Mouse (Mus musculus) megakaryocyte progenitor cell, adult 5-6 weeks (primary cell): ENCODE data around the gene Ghitm. TPM values are rescaled to one million over a fixed set of nuclear protein-coding genes. Genes with fewer than 3 reads are reported as not detected.
"Not testable (repeated sequence)": the region's sequence is repeated elsewhere in the genome, so short reads cannot be mapped to it uniquely, and the experiment has no call there.

Experiments
- ATAC-seq: replicated peaks from 2 replicates; pipeline ENCODE4 v1.8.0; 2016; ENCODE audit warnings: mild to moderate bottlenecking, moderate TSS enrichment, inconsistent platforms; ENCODE audit not compliant: poor library complexity
- total RNA-seq, 2 experiments: library from RNA; stranded (forward) in 1 of 2; stranded (reverse) in 1 of 2; fragments of 157-497, 149-512 nt in 1 of 2; fragments of 200-1000 nt in 1 of 2; gene quantifications; 2 replicates each; pipeline versions ENCODE4 v1.2.3 to v1.2.4; 2015 to 2017

The Ghitm gene
- 106 and 118 TPM in 2 replicates for total RNA-seq (2015)
- 124 and 128 TPM in 2 replicates for total RNA-seq (2017)

DNA sequence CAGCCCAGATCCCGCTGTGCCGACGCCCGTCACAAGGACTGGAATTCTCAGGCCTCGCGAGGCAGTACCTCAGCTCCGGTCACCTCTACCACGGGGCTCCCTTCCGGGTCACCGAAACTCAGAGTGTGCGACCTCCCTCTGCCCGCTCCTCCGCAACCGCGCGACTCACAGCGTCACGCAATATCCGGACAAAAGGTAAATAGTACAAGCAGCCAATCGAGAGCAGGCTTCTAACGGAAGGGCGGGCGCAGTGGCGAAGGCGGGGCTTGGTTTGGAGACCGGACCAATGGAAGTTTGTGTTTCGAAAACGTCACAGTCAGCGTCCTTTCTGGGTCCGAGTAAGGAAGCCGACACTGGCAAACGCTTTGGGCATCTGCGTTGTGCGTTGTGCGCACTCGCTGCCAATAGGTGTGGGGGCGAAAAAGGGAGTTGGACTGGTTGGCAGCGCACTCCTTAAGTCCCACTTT lies at the start of gene Ghitm:
TSS of gene Ghitm (minus strand) at position 146 of the 467 bp plus-strand sequence.
- ATAC-seq: peak; percentile 96

DNA sequence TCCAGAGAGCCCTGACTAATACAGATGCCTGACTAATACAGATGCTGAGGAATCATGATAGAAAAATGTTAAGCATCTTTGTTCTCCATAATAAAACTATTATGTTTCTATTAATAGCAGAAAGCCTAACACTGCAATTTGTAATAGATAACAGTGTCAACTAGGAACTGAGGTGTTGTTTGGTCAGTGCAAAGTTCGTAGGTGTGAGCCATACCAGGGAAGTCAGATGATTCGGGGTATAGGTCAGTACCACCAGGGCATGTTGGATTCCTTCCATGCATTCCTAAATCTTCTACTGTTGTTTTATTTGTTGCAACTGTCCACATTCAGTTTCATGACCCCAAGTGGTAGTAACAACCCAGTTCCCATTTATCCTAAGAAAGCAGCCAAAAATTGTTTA lies 49.8 kb upstream of the Ghitm start:
- ATAC-seq: no peak

DNA sequence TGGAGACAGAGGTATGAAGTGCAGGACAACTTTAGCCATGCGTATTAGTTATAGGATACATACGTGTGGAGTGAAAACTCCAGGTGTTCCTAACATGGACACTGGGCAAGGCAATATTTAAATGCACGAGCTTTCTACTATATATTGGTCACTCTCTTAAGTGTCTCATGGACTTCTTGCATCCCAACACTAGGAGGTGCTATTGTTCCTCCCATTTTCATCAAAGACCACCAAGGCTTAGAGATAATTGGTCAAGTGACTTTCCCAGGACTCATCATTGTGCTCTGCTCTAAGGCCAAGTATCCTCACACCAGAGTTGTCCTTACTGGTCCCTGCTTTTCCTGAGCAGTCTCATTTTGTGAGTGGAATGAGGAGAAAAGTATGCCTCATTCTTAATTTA lies 39.4 kb upstream of the Ghitm start:
- ATAC-seq: peak; percentile 73

DNA sequence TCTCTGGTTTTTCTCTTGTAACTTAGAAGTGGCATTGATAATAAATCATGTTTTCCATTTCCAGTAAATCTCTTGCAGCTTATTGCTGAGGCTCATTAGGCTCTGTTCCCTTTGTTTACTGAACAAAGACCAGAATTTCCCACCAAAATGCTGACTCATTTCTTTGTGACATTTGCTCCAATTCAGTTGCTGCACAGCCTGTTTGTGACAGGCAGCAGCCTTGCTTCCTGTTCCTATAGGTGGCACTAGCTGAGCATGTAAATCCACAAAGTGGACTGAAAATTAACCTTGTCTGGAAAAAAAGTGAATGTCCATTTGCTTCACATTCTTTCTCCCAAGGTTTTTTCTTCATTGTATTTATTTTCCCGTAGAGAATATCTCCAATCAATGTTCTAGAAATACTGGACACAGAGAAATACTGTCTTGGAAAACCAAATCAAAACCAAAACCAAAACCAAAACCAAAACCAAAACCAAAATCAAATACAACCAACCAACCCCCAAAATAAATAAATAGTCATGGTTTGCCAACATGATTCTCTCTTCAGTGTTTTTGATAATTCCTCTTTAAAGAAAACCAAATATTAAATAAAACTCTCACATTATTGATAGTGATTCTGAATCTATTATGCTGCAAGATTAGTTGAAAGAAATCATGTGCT lies 30.3 kb upstream of the Ghitm start:
- peak; percentile 85 for ATAC-seq

DNA sequence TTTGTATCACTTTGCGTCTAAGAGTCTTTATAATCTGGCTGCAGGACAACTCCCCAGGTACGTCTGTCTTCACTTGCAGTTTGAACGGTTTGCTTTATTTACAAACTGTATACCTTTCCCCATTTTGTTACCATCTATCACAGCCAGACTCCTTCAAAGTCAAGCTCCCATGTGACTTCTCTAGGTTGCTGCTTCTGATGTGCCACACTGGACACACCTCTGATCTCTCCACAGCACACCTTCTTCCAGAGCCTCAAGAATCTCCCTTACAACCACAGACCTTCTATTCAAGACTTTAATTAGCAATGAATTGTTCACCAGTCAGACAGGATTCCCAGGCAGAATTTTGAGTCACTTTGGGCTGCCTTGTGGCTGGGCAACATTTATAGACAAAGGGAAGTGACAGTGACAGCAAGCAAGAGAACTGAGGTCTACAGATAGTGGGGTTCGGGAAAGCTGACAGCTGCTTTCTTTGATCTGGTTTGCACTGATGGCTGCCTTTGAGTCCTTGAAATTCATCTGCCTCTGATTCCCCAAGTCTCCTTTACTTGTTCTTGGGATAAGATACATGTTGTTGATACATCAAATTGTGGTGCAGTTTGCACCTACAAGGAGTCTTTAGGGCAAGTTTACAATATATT lies 29.4 kb upstream of the Ghitm start:
- peak; percentile 31 for ATAC-seq

DNA sequence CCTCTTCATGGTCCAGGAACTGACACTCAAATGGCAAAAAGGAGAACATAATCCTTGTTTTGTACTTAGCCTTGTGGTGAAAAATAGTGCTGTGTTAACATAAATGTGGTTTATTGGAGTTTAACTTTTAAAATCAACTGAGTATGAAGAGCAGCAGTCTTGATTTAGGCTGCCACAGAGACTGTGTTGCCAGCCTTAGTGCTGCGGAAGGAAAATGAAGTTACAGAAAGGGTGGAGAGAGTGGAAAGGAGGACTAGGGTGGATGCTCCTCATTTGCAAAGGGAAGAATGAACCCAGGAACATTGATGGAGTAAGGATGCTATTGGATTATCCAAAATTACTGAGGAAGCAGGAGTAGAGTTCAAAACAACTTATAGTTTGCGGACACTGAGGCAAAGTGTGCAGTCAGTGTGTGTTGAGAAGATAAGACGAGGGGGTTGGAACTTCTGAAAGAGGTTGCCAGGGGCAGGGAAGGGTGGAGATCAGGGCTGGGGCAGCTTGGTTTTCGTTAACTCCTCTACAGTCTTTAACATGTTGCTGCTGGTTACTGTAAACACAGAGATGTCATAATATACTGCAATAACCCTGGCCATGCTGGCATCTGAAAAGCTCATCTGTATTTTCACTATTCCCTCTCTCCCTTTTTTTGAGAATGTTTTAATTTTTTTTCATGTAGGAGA lies 28.3 kb upstream of the Ghitm start:
- peak; percentile 92 for ATAC-seq

DNA sequence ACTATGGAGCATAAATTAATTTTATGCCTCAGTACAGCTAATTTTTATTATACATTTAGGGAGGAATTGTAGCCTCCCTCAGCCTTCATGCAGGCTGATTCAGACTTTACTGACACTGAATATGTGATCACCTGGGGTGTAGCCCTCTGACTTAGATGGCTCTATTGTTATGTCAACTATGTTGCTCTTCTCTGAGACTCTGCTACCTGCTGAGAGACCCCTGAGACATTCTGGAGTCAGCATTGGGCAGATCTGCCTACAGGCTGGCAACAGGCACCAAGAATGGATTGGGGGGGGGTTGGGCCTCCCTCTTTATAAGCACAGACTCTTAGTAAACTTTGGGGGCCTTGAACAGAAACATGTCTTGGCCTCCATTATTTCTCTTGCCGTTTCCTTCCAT lies 19.3 kb upstream of the Ghitm start:
- no peak for ATAC-seq

DNA sequence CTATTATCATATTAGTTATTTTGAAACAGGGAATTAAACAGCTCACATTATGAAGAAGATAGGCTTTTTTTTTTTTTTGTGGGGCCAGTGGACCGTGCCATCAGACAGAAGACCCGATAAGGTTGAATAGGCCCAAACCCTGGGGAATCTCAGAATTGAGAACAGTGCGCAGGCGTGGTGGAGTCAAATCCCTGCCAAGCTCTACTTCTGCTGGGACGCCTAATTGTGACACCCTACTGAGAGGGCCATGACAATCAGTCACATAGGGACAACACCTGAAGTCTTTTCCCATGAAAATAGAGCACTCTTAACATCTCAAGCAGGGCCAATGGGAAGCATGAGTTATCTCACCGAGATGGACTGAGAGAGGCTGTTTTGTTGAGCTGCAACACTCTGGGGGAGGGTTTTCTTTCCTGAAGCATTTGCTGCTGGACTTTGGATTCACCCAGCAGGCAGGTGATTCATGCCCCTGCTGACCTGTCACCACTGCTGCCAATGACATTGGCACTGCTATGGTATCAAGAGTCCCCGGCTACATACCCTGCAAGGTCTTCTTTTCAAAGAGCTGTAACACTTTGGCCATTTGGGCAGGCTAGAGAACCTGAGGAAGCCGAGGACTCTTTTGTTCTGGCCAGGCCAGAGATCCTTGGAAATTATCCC lies 4.1 kb upstream of the Ghitm start:
- no peak for ATAC-seq

DNA sequence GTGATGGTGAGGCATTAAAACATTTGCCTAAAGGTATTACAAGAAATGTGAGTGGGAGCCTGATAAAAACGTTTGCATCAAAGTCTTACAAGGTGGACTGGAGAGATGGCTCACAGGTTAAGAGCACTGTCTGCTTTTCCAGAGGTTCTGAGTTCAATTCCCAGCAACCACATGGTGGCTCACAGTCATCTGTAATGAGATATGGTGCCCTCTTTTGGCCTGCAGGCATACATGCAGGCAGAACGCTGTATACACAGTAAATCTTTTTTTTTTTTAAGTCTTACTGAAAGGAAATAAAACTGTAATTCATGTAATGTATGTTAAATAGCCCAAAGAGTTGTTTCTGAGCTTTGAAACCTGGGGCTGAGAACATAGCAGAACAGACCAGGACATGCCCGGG lies 2.5 kb upstream of the Ghitm start:
- not testable (repeated sequence) for ATAC-seq

DNA sequence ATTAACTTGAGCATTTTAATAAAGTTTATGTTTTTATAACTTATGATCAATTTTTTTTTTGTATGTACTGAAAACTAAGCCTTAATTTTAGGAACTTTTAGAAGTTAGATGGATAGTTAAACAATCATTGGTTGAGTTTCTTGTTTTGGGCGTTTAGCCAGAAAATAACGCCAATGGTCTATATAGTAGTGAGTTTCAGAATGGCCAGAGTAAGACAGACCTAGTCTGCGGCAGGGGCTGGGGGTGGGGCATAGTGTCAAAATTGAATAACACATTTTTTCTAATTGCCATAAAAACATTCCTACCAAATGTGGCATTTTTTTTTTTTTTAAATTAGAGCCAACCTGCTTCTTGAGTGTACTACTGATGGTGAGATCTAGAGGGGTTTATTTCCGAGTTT lies 1.0 kb upstream of the Ghitm start:
- no peak for ATAC-seq

DNA sequence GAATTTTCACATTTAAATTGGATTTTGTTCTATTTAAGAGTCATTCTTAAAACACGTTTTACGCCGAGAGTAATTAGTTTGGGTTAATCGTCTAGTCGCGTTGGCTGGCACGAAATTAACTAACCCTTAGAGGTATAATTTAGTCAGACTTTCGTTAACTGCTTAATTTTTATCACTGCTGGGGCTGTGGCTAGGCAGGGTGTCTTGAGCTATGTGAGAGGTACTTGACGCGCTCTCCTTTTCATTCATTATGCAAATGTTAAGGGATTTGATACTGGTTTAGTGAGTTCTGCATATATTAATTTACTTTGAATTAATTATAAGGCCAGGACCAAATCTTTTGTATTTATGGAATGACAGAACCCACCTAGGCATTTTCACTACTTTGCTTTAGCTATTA lies 599 bp upstream of the Ghitm start:
- ATAC-seq: 0 out of 2 replicates have a peak, but pooled peaks have one; percentile 5

DNA sequence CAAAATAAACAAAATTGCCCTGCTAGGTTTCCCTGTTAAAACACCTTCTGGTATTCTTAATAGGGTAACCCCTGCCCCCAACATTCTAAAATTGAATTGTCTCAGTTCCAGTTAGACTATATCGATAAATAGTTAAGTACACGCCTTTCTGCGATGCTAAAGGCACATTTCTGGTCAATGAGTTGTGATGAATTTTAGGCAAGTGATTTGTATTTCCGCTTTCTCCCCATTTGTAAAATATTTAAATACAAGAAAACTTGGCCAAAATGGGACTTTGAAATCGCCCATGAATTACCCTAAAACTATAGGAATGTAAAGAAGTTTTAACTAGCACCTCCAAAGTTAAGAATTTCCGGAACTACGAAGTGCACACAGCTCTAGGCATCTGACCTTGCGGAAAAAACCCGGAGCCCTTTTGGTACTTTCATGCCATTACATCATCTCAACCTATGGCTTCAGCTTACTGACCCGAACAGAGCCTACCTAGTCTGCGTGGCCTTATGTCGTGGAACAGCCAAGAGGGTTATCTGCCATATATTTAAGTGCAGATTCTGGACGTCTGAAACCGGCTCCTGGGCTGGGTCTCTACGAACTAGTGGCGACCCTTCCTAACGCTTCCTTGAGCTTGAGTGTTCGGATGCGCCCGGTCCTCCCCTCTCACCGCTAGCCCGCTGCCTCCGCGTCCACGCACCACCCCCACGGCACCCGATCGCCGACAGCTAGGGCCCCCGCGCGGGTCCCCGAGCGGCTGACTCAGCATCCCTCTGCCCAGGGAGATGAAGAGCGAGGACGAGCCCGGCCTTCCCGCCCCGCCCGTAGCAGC lies 557 bp downstream of the Ghitm start:
- ATAC-seq: peak; percentile 45

DNA sequence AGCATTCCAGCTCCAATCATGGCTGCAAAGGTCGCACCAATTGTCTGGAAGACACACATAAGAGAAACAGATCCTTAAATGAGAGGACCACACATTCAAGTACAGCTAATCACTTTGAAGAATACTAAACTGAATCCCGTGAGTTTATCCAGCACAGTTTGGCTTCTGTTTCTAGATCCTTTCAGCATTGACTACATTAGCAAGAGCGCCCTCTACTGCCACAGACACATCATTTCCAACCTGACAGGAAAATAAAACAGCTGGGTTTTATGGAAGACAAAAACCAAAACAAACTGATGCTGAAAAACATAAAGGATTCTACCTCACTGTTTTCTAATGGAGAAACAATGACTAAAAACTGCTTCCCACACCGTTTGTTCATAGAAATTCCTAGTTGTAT lies 7.4 kb downstream of the Ghitm start:
- ATAC-seq: peak; percentile 83

DNA sequence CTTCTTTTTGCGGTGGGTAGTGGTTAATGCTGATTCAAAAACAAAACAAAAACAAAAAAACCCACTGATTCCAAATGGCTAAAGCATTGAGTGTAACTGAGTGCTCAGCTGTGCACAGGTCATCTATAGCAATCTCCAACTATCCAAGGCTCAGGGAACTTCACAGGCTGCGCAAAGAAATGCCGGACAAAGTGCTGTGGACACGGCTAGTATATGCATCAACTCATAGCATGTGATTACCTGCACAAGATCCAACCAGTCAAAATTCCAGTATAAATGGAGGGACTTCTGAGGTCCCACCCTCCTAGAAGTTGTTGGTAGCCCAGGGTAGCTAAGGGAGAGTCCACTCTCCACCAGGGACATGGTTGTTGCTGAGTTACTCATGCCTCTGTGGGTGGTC lies 15.8 kb downstream of the Ghitm start:
- ATAC-seq: no peak

DNA sequence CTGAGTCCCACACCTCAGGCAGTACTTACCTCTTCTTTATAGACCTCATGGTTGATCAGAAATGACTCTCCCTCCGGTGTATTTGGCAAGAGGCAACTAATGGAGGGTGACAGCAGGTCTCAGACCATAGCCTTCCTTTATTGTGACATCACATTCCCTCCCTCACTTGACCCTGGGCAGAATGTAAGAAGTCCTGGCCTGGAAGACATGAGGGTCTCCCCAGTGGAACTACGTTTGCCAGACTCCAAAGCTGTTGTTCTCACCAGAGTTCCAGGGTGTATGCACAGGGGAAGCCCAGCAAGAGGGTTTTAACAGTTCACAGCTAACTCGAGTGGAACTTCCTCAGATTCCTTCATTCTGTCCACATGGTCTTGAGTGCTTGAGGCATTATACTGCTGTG lies 21.1 kb downstream of the Ghitm start, which contains the start of gene 2610528A11Rik:
TSS of gene 2610528A11Rik (minus strand) at position 101 of the 400 bp plus-strand sequence.
- ATAC-seq: no peak

DNA sequence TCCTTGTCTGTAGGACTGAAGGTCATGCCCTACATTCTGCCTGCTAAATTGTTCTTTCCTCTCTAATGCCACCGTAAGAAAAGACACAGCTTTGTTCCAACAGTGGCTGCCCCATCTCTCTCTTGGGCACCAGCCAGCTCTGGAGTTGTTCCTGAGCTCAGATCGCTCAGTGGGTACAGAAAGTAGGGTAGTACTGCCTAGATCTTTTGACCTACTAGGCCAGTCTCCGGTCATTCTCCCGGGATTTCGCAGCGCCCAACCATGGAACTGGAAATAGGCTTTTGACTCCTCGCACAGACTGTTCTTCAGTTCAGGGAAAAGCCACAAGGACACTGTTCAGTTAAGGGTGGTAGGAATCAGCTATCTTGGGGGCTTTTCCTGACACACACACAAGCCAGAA lies 22.1 kb downstream of the Ghitm start:
- no peak for ATAC-seq

DNA sequence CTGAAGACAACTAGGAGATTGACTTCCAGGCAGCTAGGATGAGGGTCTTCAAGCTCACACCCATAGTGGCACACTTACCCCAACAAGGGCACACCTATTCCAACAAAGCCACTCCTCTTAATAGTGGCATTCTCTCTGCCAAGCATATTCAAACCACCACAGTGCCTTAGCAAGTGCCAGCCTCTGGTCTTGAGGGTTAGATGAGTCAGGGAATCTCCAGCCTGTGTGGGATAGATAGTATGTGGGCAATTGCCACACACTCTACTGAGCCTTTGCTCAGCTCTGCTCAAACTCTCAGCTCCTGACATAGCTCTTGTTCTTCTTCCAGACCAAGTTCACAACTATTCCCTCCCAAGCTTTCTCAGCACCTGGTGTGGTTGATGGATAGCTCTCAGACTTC lies 23.7 kb downstream of the Ghitm start:
- no peak for ATAC-seq

DNA sequence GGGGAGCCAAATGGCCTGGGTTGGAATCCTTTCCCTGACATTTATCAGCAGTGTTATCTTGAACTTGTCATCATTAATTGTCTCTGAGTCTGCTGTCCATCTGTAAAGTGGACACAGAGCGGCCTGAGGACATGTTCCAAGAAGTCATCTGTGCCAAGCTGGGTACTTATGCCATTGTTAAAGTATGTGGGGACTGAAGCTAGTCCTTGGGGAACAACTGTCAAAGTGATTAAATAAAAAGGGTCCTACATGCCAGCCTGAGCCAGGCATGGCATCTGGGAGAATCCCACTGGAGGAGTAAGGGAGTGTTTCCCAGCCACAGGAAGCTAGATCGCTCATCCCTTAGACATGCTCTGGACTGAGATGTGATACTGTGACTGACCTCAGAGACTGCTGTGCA lies 24.6 kb downstream of the Ghitm start:
- ATAC-seq: no peak

DNA sequence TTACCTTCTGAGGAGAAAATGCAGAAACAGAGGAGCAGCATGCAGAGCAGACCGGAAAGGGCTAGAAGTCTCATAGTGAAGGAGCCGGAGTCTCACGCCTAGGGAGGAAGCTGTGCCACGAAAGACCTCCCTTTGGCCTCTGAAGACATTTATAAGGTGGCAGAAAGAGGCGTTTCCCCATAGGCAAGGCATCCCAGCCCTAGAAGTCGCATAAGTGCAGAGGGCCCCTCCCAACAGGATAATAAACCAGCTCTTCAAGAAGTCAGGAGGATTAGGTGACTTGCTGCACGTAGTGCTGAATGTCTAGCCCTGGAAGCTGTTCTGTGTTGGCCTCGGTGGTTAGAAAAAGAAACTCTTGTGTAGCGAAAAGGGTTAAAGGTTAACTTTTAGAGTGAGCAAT lies 25.1 kb downstream of the Ghitm start:
- no peak for ATAC-seq

DNA sequence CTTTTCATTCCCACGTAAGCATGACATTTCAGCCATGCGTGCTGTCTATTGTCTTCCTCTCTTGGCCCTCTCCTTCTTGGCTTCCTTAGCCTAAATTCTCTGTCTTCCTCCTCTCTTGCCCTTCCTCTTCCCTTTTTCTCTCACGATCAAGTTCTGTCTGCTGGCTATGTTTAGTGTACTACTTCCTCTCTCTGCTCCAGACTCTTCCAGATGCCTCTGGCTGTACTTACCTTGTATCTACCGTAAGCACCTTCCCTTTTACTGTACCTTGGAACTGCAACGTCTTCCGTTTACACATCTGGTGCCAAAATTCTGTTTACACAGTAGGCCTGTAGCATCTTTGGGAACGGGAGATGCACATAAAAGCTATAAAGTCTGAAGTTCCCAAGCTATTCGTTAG lies 25.6 kb downstream of the Ghitm start:
- ATAC-seq: peak; percentile 57

DNA sequence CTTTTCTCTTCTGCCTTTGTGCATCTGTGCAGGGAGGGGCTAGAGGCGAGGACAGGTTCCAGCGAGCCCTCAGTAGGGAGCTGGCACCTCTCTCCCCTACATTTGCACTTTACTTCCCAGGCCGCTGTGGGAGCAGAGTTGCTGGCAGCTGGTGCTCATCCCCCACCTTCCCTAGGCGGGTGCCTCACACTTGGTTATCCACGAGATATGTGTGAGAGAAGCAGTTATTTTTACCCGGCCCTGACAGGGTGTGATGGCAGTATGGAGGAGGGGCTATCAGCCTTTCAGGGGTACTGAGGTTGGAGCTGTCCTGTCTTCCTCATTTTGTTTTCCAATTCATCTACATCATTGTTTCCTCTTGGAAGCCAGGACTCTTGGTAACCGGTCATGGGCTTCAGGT lies 29.2 kb downstream of the Ghitm start:
- no peak for ATAC-seq
